Mouse (Mus musculus): ENCODE data around the gene Arpp19.

The Arpp19 gene

DNA sequence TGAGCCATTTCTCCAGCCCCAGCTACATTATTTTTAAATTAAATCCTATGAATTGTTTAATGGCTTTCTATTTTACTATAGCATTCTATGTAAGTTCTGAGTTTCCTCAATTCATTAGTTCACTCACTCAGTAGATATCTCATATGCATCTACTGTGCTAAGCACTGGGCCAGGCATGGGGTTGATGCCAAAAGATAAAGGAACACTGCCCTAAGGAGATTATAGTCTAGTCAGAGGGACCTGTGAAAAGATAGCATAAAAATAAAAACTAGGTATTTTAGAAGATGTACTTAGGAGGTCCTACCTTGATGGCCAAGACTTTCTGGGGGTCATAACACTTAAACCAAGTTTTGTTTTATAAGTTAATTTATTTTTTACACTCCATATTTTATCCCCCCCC is 64.7 kb downstream of the Arpp19 start:
- no peak for DNase-seq (ENCODE audit: low read depth, low spot score)
